Mouse (Mus musculus) olfactory bulb, adult 2 months (tissue): ENCODE results near the gene Ahdc1. TPM values are rescaled to one million over a fixed set of nuclear protein-coding genes. Genes with fewer than 3 reads are reported as not detected.

ENCODE experiments used
- H3K27ac ChIP-seq: fragments of 200-500 bp; 2 replicates; pipeline ENCODE4 v1.5.1; 2012; ENCODE audit warnings: low read depth, low read length; ENCODE audit not compliant: insufficient read depth
- H3K4me1 ChIP-seq: fragments of 200-500 bp; 2 replicates; pipeline ENCODE4 v1.6.1; 2012; ENCODE audit warnings: low read length; ENCODE audit not compliant: control insufficient read depth, insufficient read depth
- H3K4me3 ChIP-seq: fragments of 200-500 bp; 2 replicates; pipeline ENCODE4 v1.5.1; 2012; ENCODE audit warnings: mild to moderate bottlenecking, low read depth, low read length, moderate library complexity; ENCODE audit not compliant: insufficient read depth
- CTCF ChIP-seq: fragments of 200-500 bp; IDR thresholded peaks from 2 replicates; pipeline ENCODE4 v1.5.1; 2012; ENCODE audit warnings: low read depth, mild to moderate bottlenecking, low read length, moderate library complexity; ENCODE audit not compliant: insufficient read depth
- POLR2A ChIP-seq: fragments of 200-500 bp; IDR thresholded peaks from 2 replicates; pipeline ENCODE4 v1.6.1; 2012; ENCODE audit warnings: mild to moderate bottlenecking, low read depth, low read length, moderate library complexity; ENCODE audit not compliant: insufficient read depth
- WGBS: fragments of 180-500 bp; shearing (Covaris S2); methylation state at CpG from one replicate; pipeline ENCODE4 v1.1.7; 2018; 5-methylcytosine and 5-hydroxymethylcytosine counted together
- polyA plus RNA-seq: library from polyadenylated mRNA; stranded (reverse); fragments of >200 nt; gene quantifications from 2 replicates; pipeline ENCODE4 v1.2.4, GENCODE M21; 2012; ENCODE audit warnings: low replicate concordance; ENCODE audit not compliant: missing spikeins, insufficient read depth, insufficient read length

The Ahdc1 gene
- polyA plus RNA-seq, 1 experiment: not detected

DNA sequence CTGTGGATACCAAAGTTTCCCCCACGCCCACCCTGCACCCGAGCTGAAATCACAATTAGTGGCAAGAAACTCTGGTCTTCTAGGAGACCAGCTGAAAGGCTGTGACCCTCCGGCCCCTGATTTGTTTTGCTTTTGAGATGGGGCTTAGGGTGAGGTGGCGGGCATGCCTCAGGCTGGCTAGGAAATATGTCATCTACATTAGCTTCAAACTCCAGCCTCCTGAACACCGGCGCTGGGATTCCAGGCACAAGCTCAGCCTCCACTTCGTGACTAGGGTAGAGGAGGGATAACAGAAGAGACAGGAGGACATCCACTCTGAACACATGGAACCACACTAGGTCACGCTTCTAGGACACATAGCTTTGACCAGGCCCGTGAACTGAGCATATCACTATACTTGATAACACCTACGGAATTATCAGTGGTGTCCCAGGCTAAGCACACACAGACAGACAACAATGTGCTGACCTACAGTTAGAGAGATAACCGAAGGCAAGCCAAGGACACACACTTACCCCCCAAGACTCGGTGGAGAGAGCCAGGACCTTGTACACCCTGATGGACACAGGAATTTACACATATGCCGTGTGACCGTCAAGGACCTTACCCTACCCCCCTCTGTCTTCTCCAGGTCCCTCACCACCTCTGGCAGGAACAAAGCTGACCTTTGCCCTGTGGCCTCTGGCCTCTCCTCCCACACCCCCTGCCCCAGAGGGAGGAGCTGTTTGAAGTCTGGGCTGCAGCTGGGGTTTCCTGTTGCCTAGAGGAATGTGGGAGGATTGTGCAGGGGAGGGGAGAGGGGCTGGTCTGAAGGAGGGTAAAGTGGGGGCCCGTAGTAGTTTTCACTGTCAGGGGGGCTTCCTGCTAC, 3.3 kb upstream of the Ahdc1 start:
- no peak overlapping the region for H3K27ac ChIP-seq
- peaks cover 13% of the 10 kb centered on the region for H3K4me1 ChIP-seq
- TF ChIP-seq CTCF: no peak
- no peak for TF ChIP-seq POLR2A
- WGBS: 67% methylated on average over 15 of the region's 15 CpGs
- no peak overlapping the region for H3K4me3 ChIP-seq

DNA sequence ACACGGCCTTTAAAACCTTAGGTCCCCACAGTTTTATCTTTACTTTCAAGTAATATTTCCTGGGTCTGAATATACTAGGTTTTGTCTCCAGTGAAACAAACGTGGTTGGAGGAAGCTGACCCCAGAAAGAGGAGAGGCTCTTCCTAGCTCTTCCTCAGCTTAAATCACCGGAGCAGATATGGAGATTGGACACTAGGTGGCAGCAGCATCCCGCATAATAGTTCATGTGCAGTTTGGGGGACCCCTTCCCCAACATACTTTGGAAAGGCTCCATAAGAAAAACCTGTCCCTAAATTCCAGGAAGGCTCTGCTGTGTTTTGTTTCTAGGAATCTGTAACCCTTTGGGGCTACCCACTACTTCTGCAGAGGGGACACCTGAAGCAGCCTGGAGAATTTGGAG, 1.9 kb upstream of the Ahdc1 start:
- no peak overlapping the region for H3K4me3 ChIP-seq
- H3K27ac ChIP-seq: no peak overlapping the region
- WGBS: 2% methylated on average over 4 of the region's 4 CpGs
- TF ChIP-seq CTCF (no peak), POLR2A (no peak)
- H3K4me1 ChIP-seq: peaks cover 19% of the 10 kb centered on the region

DNA sequence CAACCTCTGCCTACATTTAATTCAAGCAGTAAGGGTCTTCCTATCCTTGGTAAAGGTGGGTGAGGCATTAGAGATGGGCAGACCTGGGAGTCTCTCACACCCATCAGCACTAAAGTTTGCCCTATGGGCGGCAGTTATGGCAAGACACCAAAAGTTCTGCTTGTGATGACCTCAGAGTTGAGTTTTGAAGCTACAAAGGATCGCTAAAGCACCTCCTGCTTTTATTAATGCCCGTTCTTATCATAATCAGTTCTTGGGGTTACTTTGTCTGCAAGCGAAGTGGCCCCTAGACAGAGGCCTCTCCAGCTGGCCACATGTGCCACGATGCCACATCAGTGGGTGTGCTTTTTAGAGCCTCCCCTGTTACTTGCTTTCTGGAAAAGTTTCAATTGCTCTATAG, 1.4 kb upstream of the Ahdc1 start:
- Histone ChIP-seq H3K27ac (no peak overlapping the region), H3K4me1 (peaks cover 22% of the 10 kb centered on the region), H3K4me3 (no peak overlapping the region)
- 70% methylated on average over 5 of the region's 5 CpGs for WGBS
- no peak for TF ChIP-seq POLR2A
- TF ChIP-seq CTCF: no peak

DNA sequence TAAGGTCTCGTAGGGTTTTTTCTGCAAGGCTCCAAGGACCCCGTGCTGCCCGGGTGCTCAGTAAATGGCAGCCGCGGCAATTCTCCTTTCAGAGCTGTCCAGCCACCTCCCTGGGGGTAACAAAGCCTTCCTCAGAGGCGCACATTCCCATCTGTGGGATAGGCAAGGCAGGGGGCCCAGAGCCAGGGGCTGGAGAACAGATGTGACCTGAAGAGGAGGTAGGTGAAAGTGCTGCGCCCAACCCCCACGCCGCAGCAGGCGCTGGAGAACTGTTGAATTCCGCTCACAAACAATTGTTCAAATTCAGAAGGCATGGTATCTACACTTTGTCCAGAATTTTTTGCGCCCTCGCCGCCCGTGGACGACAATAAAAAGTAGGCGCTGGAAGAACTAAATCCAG, 449 bp upstream of the Ahdc1 start:
- TF ChIP-seq POLR2A: no peak
- TF ChIP-seq CTCF: no peak
- Histone ChIP-seq H3K4me1 (peaks cover 31% of the 10 kb centered on the region), H3K4me3 (peak overlapping the region; percentile 75), H3K27ac (no peak overlapping the region)
- 3% methylated on average over 17 of the region's 17 CpGs for WGBS

DNA sequence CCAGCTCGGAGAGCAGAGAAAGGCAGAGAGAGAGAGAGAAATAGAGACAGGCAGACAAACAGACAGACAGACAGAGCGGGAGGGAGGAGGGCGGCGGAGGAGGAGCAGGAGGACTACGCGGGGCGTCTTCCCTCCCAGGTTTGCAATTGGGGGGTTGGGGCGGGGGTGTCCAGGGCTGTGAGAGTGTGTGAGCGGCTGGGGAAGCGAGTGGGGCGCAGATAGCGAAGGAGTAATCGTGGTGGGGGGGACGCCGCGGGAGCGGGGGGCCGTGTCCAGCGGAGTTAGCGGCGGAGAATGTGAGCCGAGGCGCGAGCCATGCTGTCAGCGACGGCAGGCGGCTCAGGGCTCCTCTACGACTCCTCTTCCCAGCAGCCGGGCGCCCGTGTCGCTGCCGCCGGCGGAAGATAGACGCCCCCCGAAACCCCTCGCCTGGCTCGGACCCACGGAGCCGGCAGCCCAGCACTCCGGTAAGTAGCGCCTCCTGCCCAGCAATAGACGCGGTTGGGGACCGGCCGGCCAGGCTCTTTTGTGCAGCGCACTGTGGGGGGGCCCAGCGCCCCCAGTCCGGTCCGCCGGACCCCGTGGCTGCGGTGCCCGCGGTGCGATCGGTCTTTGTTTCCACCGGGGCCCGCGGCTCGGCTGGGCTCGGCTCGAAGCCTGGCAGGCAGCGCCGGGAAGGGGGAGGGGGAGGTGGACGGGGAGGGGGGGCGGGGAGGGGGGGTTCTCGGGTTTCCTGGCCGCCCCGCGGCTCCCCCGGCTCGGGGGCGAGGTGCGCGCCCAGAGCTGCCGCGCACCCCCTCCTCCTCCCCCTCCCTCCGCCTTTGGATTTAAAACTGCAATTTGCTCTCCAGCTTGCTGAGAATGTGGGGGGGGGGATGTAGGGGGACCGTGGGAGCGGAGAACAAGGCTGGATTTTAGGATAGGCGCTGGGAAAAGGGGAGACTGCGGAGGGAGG, 1.0 kb downstream of the Ahdc1 start:
- no peak for TF ChIP-seq POLR2A
- no peak for TF ChIP-seq CTCF
- WGBS: under 1% methylated on average over 70 of the region's 84 CpGs
- Histone ChIP-seq H3K4me3 (peak overlapping the region; percentile 75), H3K27ac (peak overlapping the region; percentile 82), H3K4me1 (peaks cover 46% of the 10 kb centered on the region)

DNA sequence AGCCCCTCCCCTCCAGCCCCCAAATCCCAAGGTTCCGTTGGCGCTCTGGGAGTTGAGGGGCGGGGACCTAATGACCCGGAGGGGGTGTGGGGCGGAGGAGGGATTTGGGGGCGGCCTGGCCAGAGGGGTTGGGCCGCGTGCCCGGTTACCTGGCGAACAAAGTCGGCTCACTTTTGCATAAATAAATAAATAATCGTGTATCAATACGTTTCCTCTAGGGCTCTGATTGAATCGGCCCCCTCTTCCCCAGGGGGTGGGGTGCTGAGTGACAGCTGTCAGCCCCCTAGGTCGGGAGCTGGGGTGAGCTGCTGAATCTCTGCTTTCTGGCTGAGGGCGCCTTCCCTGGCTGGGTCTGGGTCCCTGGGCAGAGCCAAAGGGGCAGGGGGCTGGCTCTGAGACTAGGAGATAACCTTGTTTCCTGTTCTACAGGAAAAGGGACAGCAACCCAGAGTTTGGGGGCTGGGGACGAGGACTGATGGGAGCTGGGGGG, 1.8 kb downstream of the Ahdc1 start:
- Histone ChIP-seq H3K4me3 (peak overlapping the region; percentile 75), H3K4me1 (peaks cover 53% of the 10 kb centered on the region), H3K27ac (peak overlapping the region; percentile 63; the same call in 1 of the 2 replicates)
- no peak for TF ChIP-seq CTCF
- TF ChIP-seq POLR2A: no peak
- under 1% methylated on average over 17 of the region's 17 CpGs for WGBS

DNA sequence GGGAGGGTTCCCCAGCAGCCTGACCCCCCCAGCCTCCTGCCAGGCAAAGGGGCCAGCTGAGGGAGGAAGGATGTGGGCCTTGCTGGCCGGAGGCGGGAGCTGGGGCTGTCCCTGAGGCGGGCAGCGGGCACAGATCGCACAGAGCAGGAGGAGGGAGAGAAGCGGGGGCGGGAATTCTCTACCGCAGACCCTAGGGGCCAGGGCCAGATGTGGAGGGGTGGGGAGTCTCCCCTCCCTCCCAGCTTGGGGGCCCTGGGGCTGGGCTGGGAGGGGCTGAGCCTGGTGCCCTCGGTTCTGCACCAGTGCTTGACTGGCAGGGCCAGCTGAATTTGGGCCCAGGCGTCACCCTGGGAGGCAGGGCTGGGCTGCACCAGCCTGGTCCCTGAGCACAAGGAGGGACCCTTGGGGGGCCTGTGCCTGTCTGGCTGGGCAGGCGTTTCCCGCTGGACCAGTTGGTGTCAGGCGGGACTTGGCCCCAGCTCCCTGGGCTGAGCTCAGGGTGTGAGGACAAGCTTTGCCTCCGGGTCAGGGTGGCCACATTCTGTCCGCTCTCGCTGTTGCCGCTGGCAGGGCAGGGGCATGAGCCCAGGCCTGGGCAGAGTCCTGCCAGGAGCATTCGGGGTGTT, 2.3 kb downstream of the Ahdc1 start:
- peak overlapping the region; percentile 75 for H3K4me3 ChIP-seq
- no peak for TF ChIP-seq POLR2A
- H3K4me1 ChIP-seq: peaks cover 59% of the 10 kb centered on the region
- WGBS: 0% methylated on average over 17 of the region's 18 CpGs
- peak overlapping the region; percentile 69 for H3K27ac ChIP-seq

DNA sequence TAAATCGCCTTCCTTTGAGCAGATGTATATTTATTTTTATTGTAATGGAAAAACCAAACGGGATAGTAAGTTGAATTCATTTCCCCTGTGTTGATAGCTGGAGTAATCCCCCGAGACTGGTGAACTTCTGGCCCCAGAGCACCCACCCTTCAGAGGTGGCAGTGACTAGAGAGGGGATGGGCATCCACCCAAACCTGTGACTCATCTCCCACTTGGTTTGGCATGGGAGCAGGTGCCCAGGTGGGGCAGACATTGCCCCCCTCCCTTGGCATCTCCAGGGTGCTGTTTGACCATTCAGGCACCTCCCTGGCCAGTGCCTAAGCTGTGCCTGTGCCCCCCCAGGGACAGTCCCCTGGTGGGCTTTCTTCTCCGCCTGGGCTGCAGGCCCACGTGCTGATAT, 3.0 kb downstream of the Ahdc1 start:
- TF ChIP-seq CTCF (no peak), POLR2A (no peak)
- WGBS: 12% methylated on average over 5 of the region's 5 CpGs
- H3K4me1 ChIP-seq: peaks cover 61% of the 10 kb centered on the region
- peak overlapping the region; percentile 18 for H3K4me3 ChIP-seq
- no peak overlapping the region for H3K27ac ChIP-seq
